Mouse (Mus musculus) E14TG2a.4 (cell line): ENCODE measurements at regions not wholly inside any gene's neighbourhood (a gene's known extent, or its start where the extent isn't known, plus 50 kb on each side); places are given as distances from the start of the nearest gene placed in this dataset.
"Not testable (repeated sequence)": the region's sequence is repeated elsewhere in the genome, so short reads cannot be mapped to it uniquely, and the experiment has no call there.

Experiments
- H3K27me3 ChIP-seq: 2 replicates; pipeline ENCODE4 v1.6.1; 2014; ENCODE audit warnings: low read length, control low read depth; ENCODE audit not compliant: insufficient read depth
- H3K36me3 ChIP-seq: 2 replicates; pipeline ENCODE4 v1.6.1; 2014; ENCODE audit warnings: low read length, control low read depth; ENCODE audit not compliant: insufficient read depth
- H3K4me1 ChIP-seq: replicated peaks from 2 replicates; pipeline ENCODE4 v1.6.1; 2014; ENCODE audit warnings: low read depth, low read length, control low read depth
- H3K4me3 ChIP-seq: replicated peaks from 2 replicates; pipeline ENCODE4 v1.5.1; 2014; ENCODE audit warnings: mild to moderate bottlenecking, low read length
- H3K9me3 ChIP-seq: 2 replicates; pipeline ENCODE4 v1.6.1; 2014; ENCODE audit warnings: low read length, control low read depth
- CTCF ChIP-seq: conservative IDR thresholded peaks from 2 replicates; pipeline ENCODE4 v1.5.1; 2014; ENCODE audit warnings: low read length
- NANOG ChIP-seq: IDR thresholded peaks from 2 replicates; pipeline ENCODE4 v1.6.1; 2014; ENCODE audit warnings: borderline replicate concordance, low read length, mixed read lengths

DNA sequence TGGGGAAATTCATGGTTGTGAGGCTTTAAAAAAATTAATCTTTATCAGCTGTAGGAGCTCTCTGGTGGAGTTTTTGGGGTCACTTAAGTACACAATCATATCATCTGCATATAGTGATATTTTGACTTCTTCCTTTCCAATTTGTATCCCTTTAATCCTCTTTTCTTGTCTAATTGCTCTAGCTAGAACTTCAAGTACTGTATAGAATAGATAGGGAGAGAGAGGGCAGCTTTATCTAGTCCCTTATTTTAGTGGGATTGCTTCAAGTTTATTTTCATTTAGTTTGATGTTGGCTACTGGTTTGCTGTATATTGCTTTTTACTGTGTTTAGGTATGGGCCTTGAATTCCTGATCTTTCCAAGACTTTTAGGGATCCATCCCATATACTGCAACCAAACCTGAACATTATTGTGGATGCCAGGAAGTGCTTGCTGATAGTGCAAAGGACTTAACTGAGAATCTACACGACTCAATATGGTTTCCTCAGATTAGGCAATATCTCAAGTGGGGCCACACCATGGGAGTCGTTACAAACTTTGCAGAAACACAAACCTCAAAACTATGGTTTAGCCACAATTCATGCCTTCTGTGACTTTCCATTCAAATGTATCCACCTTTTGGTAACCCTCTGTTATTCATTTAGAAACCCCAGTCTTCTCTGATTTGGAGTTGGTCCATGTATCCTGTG is 585.6 kb upstream of the Olfr1507 start:
- H3K9me3 ChIP-seq, H3K4me3 ChIP-seq, H3K4me1 ChIP-seq, H3K36me3 ChIP-seq, H3K27me3 ChIP-seq: not testable (repeated sequence)

DNA sequence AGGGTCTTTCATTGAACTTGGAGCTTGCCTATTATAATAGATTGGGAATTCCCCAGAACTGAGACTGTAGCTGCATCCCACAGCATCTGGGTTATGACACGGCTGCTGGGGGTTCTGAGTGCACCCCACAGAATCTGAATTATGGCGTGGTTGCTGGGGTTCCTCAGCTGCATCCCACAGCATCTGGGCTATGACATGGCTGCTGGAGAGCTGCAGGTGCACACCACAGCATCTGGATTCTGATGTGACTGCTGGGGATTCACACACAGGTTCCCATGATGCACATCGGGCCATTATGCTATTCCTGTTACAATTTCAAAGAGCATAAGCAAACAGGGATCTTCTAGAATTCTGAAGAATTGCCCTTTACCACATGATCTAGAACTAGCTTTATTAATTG is 585.0 kb upstream of the Olfr1507 start:
- not testable (repeated sequence) for H3K4me1 ChIP-seq, H3K9me3 ChIP-seq, H3K4me3 ChIP-seq, H3K27me3 ChIP-seq, H3K36me3 ChIP-seq

DNA sequence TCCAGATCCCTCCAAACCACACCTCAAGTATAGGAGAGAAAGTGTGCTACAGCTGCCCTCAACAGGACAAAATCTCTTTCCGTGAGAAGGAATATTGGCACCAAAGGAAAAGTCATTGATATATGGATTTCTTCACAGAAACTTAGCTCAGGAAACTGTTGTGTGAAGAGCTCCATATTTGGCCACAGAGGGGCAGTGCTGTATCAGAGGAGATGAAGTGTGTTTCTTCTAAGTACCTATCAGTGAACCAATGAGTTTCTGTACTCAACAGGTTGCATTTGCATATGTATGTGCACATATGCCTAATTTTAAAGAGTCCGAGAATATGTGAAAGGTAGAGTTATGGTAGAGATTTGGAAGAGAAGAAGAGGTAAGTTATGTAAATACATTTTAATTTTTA is 580.4 kb upstream of the Olfr1507 start:
- H3K4me3 ChIP-seq, H3K4me1 ChIP-seq, H3K36me3 ChIP-seq, H3K27me3 ChIP-seq, H3K9me3 ChIP-seq: not testable (repeated sequence)

GRCm38 (mm10) chr14:53073126-53073525 is 577.6 kb upstream of the Olfr1507 start:
- not testable (repeated sequence) for H3K27me3 ChIP-seq, H3K36me3 ChIP-seq, H3K4me3 ChIP-seq, H3K9me3 ChIP-seq, H3K4me1 ChIP-seq

DNA sequence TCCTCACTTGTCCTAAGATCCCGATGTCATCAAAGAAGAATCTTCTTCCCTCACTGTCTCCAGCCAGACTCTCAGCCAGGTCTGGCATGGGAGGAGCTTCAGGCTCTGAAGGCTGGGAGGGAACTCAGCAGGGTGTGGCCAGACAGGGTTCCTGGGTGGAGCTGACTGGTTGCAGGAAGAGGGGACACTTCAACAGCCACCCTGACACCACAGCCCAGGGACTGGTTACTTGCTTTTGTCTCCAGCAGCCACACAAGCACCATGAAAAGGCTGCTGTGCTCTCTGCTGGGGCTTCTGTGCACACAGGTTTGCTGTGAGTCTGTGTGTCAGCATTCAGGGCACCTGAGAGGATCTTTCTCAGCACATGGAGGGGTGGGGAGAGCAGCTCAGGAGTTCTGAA is 577.0 kb upstream of the Olfr1507 start:
- not testable (repeated sequence) for H3K36me3 ChIP-seq, H3K4me3 ChIP-seq, H3K27me3 ChIP-seq, H3K9me3 ChIP-seq, H3K4me1 ChIP-seq

- not testable (repeated sequence) for H3K4me1 ChIP-seq, H3K4me3 ChIP-seq, H3K27me3 ChIP-seq, H3K9me3 ChIP-seq, H3K36me3 ChIP-seq
These were observed 558.9 kb upstream of the Olfr1507 start for GRCm38 (mm10) chr14:53054439-53054838.

DNA sequence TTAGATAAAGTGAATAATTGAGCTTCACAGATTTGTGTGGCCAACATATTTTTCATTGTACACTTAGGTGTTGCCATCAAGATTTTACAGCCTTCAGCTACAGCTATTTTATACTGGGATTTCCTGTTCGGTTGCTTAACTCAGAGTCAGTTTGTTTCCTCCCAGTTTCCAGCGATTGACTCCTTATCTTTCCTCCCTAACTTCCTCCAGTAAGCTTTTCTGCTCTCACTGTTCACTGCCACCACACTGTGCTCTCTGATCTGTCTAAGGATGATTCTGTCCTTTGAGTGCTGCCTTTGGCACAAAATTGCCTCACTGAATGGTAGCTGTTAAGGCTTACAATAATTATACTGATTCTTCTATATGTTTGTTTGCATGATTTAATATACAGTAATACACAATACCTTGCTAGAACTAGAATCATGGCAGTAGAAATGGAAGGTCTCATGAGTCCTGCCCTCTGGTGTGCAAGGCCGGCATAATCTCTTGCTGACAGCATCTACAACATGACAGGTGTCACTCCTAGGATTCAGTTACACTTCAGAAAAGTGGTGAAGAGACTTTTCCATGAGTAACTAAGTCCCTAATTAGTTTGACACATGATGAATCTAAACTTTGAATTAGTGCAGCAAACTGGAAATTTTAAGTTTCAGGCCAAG is 558.0 kb upstream of the Olfr1507 start:
- H3K36me3 ChIP-seq, H3K4me3 ChIP-seq, H3K27me3 ChIP-seq, H3K4me1 ChIP-seq, H3K9me3 ChIP-seq: not testable (repeated sequence)

DNA sequence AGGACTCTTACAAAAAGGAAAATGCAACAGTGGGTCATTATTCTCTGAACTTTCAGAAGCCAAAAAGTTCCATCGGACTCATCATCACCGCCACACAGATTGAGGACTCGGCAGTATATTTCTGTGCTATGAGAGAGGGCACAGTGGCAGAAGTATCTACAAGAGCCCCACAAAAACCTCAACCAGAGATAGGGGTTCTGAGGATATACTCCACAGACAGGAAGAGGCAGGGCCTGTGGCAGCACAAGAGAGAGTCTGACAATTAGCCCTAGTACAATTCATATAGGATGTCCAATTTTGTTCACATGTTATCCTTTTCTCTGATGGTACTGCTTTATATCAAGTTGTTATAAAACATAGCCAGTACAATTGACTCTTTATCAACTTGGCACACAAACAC is 552.1 kb upstream of the Olfr1507 start:
- H3K9me3 ChIP-seq, H3K36me3 ChIP-seq, H3K4me3 ChIP-seq, H3K27me3 ChIP-seq: not testable (repeated sequence)
- H3K4me1 ChIP-seq: peaks cover 20% of the 10 kb centered on the region

DNA sequence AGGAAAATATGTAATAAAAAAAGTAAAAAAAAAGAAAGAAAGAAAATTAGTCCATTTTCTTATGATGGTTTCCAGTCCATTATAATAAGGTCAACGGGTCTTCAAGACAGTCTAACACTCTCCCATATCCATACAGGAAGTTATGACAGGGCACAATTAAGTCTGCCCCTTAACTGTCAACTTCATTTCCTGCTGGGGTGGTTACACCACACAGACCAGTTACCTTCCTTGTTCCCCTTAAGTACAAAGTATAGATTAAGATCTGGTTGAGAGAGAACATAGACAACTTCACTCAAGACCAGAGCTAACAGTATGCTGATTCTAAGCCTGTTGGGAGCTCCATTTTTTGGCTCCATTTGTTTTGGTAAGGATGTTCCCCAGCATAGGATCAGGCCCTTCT is 551.4 kb upstream of the Olfr1507 start:
- H3K4me3 ChIP-seq, H3K9me3 ChIP-seq, H3K36me3 ChIP-seq, H3K27me3 ChIP-seq: not testable (repeated sequence)
- peaks cover 23% of the 10 kb centered on the region for H3K4me1 ChIP-seq

GRCm38 (mm10) chr14:53045331-53045730 is 549.8 kb upstream of the Olfr1507 start:
- TF ChIP-seq CTCF: peak; percentile 70
- H3K9me3 ChIP-seq, H3K27me3 ChIP-seq, H3K4me3 ChIP-seq, H3K36me3 ChIP-seq: not testable (repeated sequence)
- peaks cover 36% of the 10 kb centered on the region for H3K4me1 ChIP-seq

DNA sequence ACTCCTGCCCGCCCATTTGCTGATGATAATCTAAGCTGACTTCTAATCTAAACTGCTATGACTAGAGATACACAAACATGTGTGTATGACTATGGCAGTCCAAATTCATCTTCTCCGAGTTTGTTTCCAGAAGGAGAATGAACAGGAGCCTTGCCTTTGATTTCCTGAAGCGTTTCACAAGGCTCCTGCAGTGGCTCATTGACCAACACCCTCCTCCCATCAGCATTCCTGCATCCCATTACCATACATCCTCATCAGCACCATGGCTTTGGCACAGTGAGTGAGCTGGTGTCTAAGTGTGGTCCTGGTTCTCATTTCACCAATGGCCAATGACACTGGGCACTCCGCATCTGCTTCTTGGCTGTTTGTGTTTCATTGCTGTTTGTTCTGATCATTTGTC is 548.6 kb upstream of the Olfr1507 start:
- peaks cover 41% of the 10 kb centered on the region for H3K4me1 ChIP-seq
- H3K9me3 ChIP-seq, H3K36me3 ChIP-seq, H3K27me3 ChIP-seq, H3K4me3 ChIP-seq: not testable (repeated sequence)
- peak; percentile 72; the same call in 1 of the 2 replicates for TF ChIP-seq NANOG
